Mouse (Mus musculus) liver, adult 2 months (tissue): Measurements from ENCODE around the gene Olfm1.

Experiments used
- CTCF ChIP-seq: fragments of 200-500 bp; IDR thresholded peaks from 2 replicates; pipeline ENCODE4 v1.5.1; 2011; ENCODE audit warnings: low read depth, low read length, control low read depth
- POLR2A ChIP-seq: fragments of 200-500 bp; IDR thresholded peaks from 2 replicates; pipeline ENCODE4 v1.6.1; 2011; ENCODE audit warnings: low read length, control low read depth; ENCODE audit not compliant: insufficient read depth; ENCODE audit errors: extremely low read depth

- TF ChIP-seq POLR2A (no peak), CTCF (no peak)
These were observed 26.8 kb downstream of the Olfm1 start for GRCm38 (mm10) chr2:28219625-28220024.
